In the genomic region with DNA sequence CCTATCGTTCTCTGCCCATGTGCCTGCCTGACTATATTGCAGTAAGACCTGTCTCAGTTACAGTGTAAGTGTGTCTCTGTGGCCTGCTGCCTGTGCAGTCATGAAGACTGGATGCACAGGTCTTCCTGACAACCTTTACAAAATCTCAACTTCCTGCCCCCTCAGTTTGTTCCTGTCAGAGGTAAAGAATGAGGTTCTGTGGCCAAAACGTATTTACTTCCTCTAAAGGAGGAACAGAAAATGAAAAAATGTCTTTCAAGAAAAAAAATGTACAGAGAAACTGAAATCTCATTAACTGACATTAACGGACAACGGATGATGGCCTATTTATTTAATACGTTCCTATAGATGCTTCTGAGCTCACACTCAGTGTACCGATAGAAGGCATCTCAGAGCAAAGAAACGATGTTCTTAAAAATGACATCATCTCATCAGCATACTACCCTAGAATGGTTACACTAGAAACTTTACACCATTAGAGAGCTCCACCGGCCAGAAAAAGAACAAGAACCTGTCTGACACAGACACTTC, we compare ENCODE assay signal across 19 mouse cellular contexts. TPM values are rescaled to one million over a fixed set of nuclear protein-coding genes. Genes with fewer than 3 reads are reported as not detected.
DNase-seq lines count a peak whose midpoint lies in the region; ATAC-seq lines count a peak whose summit lies in the region.
"Had no signal": no experiment of that assay in that cellular context is flagged by ENCODE, and none has a peak within 500 bp of the region (broad histone marks: within the 10 kb centered on the region; RNA-seq: fewer than 3 reads in every experiment).

No protein-coding gene starts in this region.

- no peak overlapping the region for H3K4me3 ChIP-seq in forebrain, embryonic 10.5 days
- H3K4me3 ChIP-seq: embryonic facial prominence, embryonic 15.5 days; forebrain, embryonic 13.5 days; heart, embryonic 13.5 days; hindbrain, embryonic 10.5 days; midbrain, embryonic 10.5 days had no signal

- H3K4me1 ChIP-seq in forebrain, embryonic 10.5 days: 0 out of 2 replicates have a peak, but pooled peaks cover 2% of the 10 kb centered on the region
- H3K4me1 ChIP-seq: embryonic facial prominence, embryonic 15.5 days; hindbrain, embryonic 10.5 days had no signal

- H3K27me3 ChIP-seq in forebrain, embryonic 10.5 days (ENCODE audit: poor library complexity, severe bottlenecking): no peaks in the 10 kb centered on the region
- H3K27me3 ChIP-seq: embryonic facial prominence, embryonic 15.5 days; forebrain, embryonic 13.5 days; heart, embryonic 13.5 days; Patski had no signal

- DNase-seq in spleen, postnatal 36 days (ENCODE audit: low spot score in 2 of 2): peak; percentile 51 to 58
- DNase-seq in spleen, postnatal 14 days (ENCODE audit: low spot score in 2 of 2): no peak
- peak; percentile 65 for DNase-seq in CD4-positive, CD25-positive, alpha-beta regulatory T cell, adult 2 months (ENCODE audit: low read depth, low spot score)
- DNase-seq in forebrain, embryonic 10.5 days (ENCODE audit: extremely low spot score, low spot score): no peak
- DNase-seq: cerebellum, adult 9-11 months; embryo, embryonic 11 days; kidney, adult 8-10 months; kidney, postnatal 36 days; lung, postnatal 14 days; right cerebral cortex, adult 18-20 months had no signal

- H3K36me3 ChIP-seq in forebrain, embryonic 10.5 days (replicated peaks): peaks cover 31% of the 10 kb centered on the region

- 94% methylated on average over 8 of the region's 8 CpGs for WGBS in forebrain, embryonic 10.5 days

- peak; percentile 94 for ATAC-seq in granulocyte monocyte progenitor cell, adult 5-6 weeks (replicated peaks; ENCODE audit: poor library complexity, severe bottlenecking)
- peak; percentile 74 for ATAC-seq in neutrophil, adult 5-6 weeks (ENCODE audit: extremely low read depth, insufficient number of reproducible peaks, low FRiP score, poor library complexity, severe bottlenecking)
- no peak for ATAC-seq in monocyte, adult 5-6 weeks (replicated peaks; ENCODE audit: insufficient number of reproducible peaks, low FRiP score, low TSS enrichment, poor library complexity, severe bottlenecking)
- ATAC-seq: Patski had no signal

- no peaks in the 10 kb centered on the region for H3K9me3 ChIP-seq in forebrain, embryonic 10.5 days
- H3K9me3 ChIP-seq: embryonic facial prominence, embryonic 15.5 days; forebrain, embryonic 13.5 days; heart, embryonic 13.5 days; hindbrain, embryonic 10.5 days; midbrain, embryonic 10.5 days had no signal

- no peak overlapping the region for H3K27ac ChIP-seq in forebrain, embryonic 10.5 days
- H3K27ac ChIP-seq: embryonic facial prominence, embryonic 15.5 days; forebrain, embryonic 13.5 days; heart, embryonic 13.5 days; hindbrain, embryonic 10.5 days; midbrain, embryonic 10.5 days had no signal

RNA-seq across cellular contexts. Expression of a gene that starts 11.4 kb away (rescaled TPM):
- total RNA-seq in granulocyte monocyte progenitor cell, adult 5-6 weeks (2014; fragmentation: Nextera tagmentation): 37.8 and 46.1 TPM in 2 replicates
- 26.0 and 30.2 TPM in 2 replicates for total RNA-seq in granulocyte monocyte progenitor cell, adult 5-6 weeks (2017)
- total RNA-seq in neutrophil, adult 5-6 weeks (2017): 46.1 and 46.4 TPM in 2 replicates
- total RNA-seq in monocyte, adult 5-6 weeks (2017): 18.8 to 28.8 TPM (median 24.9 TPM) in 3 replicates
- polyA plus RNA-seq in forebrain, embryonic 10.5 days (2016; fragmentation: Nextera tagmentation; extraction: Ambion mirVana): 17.6 and 18.5 TPM in 2 replicates

Comparison
In these comparisons a context has a peak if more than half of its experiments do, and no peak if none do; other contexts are left out.
1. DNase-seq: peak in spleen, postnatal 36 days (2 of 2) and CD4-positive, CD25-positive, alpha-beta regulatory T cell, adult 2 months (single experiment); none in spleen, postnatal 14 days (0 of 2) and forebrain, embryonic 10.5 days (single experiment).